Mouse (Mus musculus) midbrain, embryonic 15.5 days (tissue): Measurements from ENCODE around the gene Spata32. TPM values are rescaled to one million over a fixed set of nuclear protein-coding genes. Genes with fewer than 3 reads are reported as not detected.

Experiments used
- ATAC-seq: fragments of 200-750 bp; cut with Nextera tagmentation; replicated peaks from 2 replicates; pipeline ENCODE4 v1.8.0; 2017; ENCODE audit warnings: moderate TSS enrichment
- H3K27ac ChIP-seq: fragments of 300-500 bp; sonication (generic); 2 replicates; pipeline ENCODE4 v1.5.1; 2015; ENCODE audit warnings: mild to moderate bottlenecking, inconsistent platforms
- H3K27me3 ChIP-seq: fragments of 300-500 bp; sonication (generic); replicated peaks from 2 replicates; pipeline ENCODE4 v1.6.1; 2015; ENCODE audit warnings: inconsistent platforms
- H3K36me3 ChIP-seq: fragments of 300-500 bp; sonication (generic); replicated peaks from 2 replicates; pipeline ENCODE4 v1.6.1; 2015; ENCODE audit warnings: inconsistent platforms
- H3K4me1 ChIP-seq: fragments of 300-500 bp; sonication (generic); 2 replicates; pipeline ENCODE4 v1.6.1; 2015; ENCODE audit warnings: inconsistent platforms
- H3K4me2 ChIP-seq: fragments of 300-500 bp; sonication (generic); 2 replicates; pipeline ENCODE4 v1.6.1; 2015; ENCODE audit warnings: inconsistent platforms, mild to moderate bottlenecking, moderate library complexity
- H3K4me3 ChIP-seq: fragments of 300-500 bp; sonication (generic); 2 replicates; pipeline ENCODE4 v1.5.1; 2015; ENCODE audit warnings: mild to moderate bottlenecking, inconsistent platforms
- H3K9ac ChIP-seq: fragments of 300-500 bp; sonication (generic); 2 replicates; pipeline ENCODE4 v1.6.1; 2015; ENCODE audit warnings: mild to moderate bottlenecking, inconsistent platforms
- H3K9me3 ChIP-seq: fragments of 300-500 bp; sonication (generic); 2 replicates; pipeline ENCODE4 v1.6.1; 2016; ENCODE audit warnings: inconsistent platforms
- WGBS: fragments of 180-500 bp; shearing (Covaris S2); methylation state at CpG from one replicate; pipeline ENCODE4 v1.1.7; 2015; ENCODE audit warnings: mixed read lengths; 5-methylcytosine and 5-hydroxymethylcytosine counted together
- polyA plus RNA-seq: library from polyadenylated mRNA; unstranded; fragments of >200 nt; fragmentation: Nextera tagmentation; extraction: Ambion mirVana; gene quantifications from 2 replicates; pipeline ENCODE4 v1.2.1, GENCODE M21; 2015

Spata32 gene
- 0.66 and 0.71 TPM in 2 replicates for polyA plus RNA-seq

GRCm38 (mm10) chr11:103217790-103218516 is at the start of gene Spata32:
TSS of gene Spata32 (minus strand) at chr11:103218432.
- H3K27me3 ChIP-seq: 0 out of 2 replicates have a peak, but pooled peaks cover 2% of the 10 kb centered on the region
- WGBS: under 1% methylated on average over 45 of the region's 45 CpGs
- H3K9me3 ChIP-seq: no peaks in the 10 kb centered on the region
- ATAC-seq: peak; percentile 93
- H3K27ac ChIP-seq: peak within 1 kb of the TSS; percentile 66
- peak within 1 kb of the TSS; percentile 93 for H3K4me2 ChIP-seq
- peaks cover 4% of the 10 kb centered on the region; the same call in 1 of the 2 replicates for H3K4me1 ChIP-seq
- peak within 1 kb of the TSS; percentile 53 for H3K4me3 ChIP-seq
- H3K36me3 ChIP-seq: peaks cover 4% of the 10 kb centered on the region; the same call in 1 of the 2 replicates
- peak within 1 kb of the TSS; percentile 54 for H3K9ac ChIP-seq

- H3K4me2 ChIP-seq: peak within 1 kb of the TSS; percentile 72
- no peaks in the 10 kb centered on the region for H3K27me3 ChIP-seq
- peak; percentile 99 for ATAC-seq
- peak within 1 kb of the TSS; percentile 58 for H3K4me3 ChIP-seq
- no peaks in the 10 kb centered on the region for H3K36me3 ChIP-seq
- H3K4me1 ChIP-seq: peaks cover 52% of the 10 kb centered on the region
- WGBS: under 1% methylated on average over 55 of the region's 55 CpGs
- H3K27ac ChIP-seq: peak within 1 kb of the TSS; percentile 88
- no peaks in the 10 kb centered on the region for H3K9me3 ChIP-seq
- H3K9ac ChIP-seq: peak within 1 kb of the TSS; percentile 74
Measured at GRCm38 (mm10) chr11:103267346-103268219, 49.4 kb upstream of the Spata32 start, which contains the start of gene Map3k14. TSS of gene Map3k14 (minus strand) at chr11:103267472.

- peaks cover 58% of the 10 kb centered on the region for H3K4me1 ChIP-seq
- no peaks in the 10 kb centered on the region for H3K36me3 ChIP-seq
- peak overlapping the region; percentile 88 for H3K27ac ChIP-seq
- peak overlapping the region; percentile 58 for H3K4me3 ChIP-seq
- ATAC-seq: peak; percentile 79
- under 1% methylated on average over 41 of the region's 42 CpGs for WGBS
- H3K9me3 ChIP-seq: no peaks in the 10 kb centered on the region
- peak overlapping the region; percentile 74 for H3K9ac ChIP-seq
- H3K27me3 ChIP-seq: no peaks in the 10 kb centered on the region
- H3K4me2 ChIP-seq: peak overlapping the region; percentile 72
Measured at GRCm38 (mm10) chr11:103266729-103267345, 48.6 kb upstream of the Spata32 start.

GRCm38 (mm10) chr11:103265856-103266255 is 47.6 kb upstream of the Spata32 start:
- Histone ChIP-seq H3K4me1 (peaks cover 58% of the 10 kb centered on the region), H3K9ac (no peak overlapping the region)

GRCm38 (mm10) chr11:103265211-103265610 is 47.0 kb upstream of the Spata32 start:
- H3K4me2 ChIP-seq: peak overlapping the region; percentile 22; the same call in 1 of the 2 replicates
- H3K36me3 ChIP-seq: no peaks in the 10 kb centered on the region
- no peak overlapping the region for H3K27ac ChIP-seq
- no peak overlapping the region for H3K4me3 ChIP-seq
- H3K9me3 ChIP-seq: no peaks in the 10 kb centered on the region
- no peaks in the 10 kb centered on the region for H3K27me3 ChIP-seq
- 26% methylated on average over 7 of the region's 7 CpGs for WGBS
- peaks cover 58% of the 10 kb centered on the region for H3K4me1 ChIP-seq
- no peak overlapping the region for H3K9ac ChIP-seq
- no peak for ATAC-seq

More at GRCm38 (mm10) chr11:103265856-103266255, 47.6 kb upstream of the Spata32 start:
- no peaks in the 10 kb centered on the region for H3K9me3 ChIP-seq
- peak overlapping the region; percentile 72 for H3K4me2 ChIP-seq
- H3K27me3 ChIP-seq: no peaks in the 10 kb centered on the region
- ATAC-seq: no peak
- H3K36me3 ChIP-seq: no peaks in the 10 kb centered on the region
- no peak overlapping the region for H3K4me3 ChIP-seq
- no peak overlapping the region for H3K27ac ChIP-seq
- WGBS: 46% methylated on average over 2 of the region's 2 CpGs

- no peaks in the 10 kb centered on the region for H3K27me3 ChIP-seq
- H3K9me3 ChIP-seq: no peaks in the 10 kb centered on the region
- no peaks in the 10 kb centered on the region for H3K36me3 ChIP-seq
- 53% methylated on average over 20 of the region's 20 CpGs for WGBS
- H3K4me1 ChIP-seq: peaks cover 58% of the 10 kb centered on the region
- no peak for ATAC-seq
- peak overlapping the region; percentile 22 for H3K4me2 ChIP-seq
- no peak overlapping the region for H3K9ac ChIP-seq
- H3K27ac ChIP-seq: no peak overlapping the region
- no peak overlapping the region for H3K4me3 ChIP-seq
Measured at GRCm38 (mm10) chr11:103264427-103265005, 46.3 kb upstream of the Spata32 start.

GRCm38 (mm10) chr11:103263551-103263950 is 45.3 kb upstream of the Spata32 start:
- 21% methylated on average over 10 of the region's 10 CpGs for WGBS
- ATAC-seq: no peak
- Histone ChIP-seq H3K36me3 (no peaks in the 10 kb centered on the region), H3K9me3 (no peaks in the 10 kb centered on the region), H3K4me2 (peak overlapping the region; percentile 14), H3K27me3 (no peaks in the 10 kb centered on the region), H3K4me1 (peaks cover 62% of the 10 kb centered on the region), H3K27ac (peak overlapping the region; percentile 41; the same call in 1 of the 2 replicates), H3K4me3 (no peak overlapping the region), H3K9ac (no peak overlapping the region)

- H3K9ac ChIP-seq: peak overlapping the region; percentile 4; the same call in 1 of the 2 replicates
- no peak overlapping the region for H3K27ac ChIP-seq
- H3K4me1 ChIP-seq: peaks cover 53% of the 10 kb centered on the region
- ATAC-seq: no peak
- H3K27me3 ChIP-seq: no peaks in the 10 kb centered on the region
- 0 out of 2 replicates have a peak overlapping the region, but pooled peaks have one; percentile 14 for H3K4me2 ChIP-seq
- no peaks in the 10 kb centered on the region for H3K9me3 ChIP-seq
- no peak overlapping the region for H3K4me3 ChIP-seq
- H3K36me3 ChIP-seq: no peaks in the 10 kb centered on the region
- whole genome bisulfite sequencing: 65% methylated on average over 20 of the region's 20 CpGs
Measured at GRCm38 (mm10) chr11:103262412-103263267, 44.4 kb upstream of the Spata32 start.

GRCm38 (mm10) chr11:103261671-103262411 is 43.6 kb upstream of the Spata32 start:
- Histone ChIP-seq H3K27me3 (no peaks in the 10 kb centered on the region), H3K36me3 (no peaks in the 10 kb centered on the region), H3K4me1 (peaks cover 53% of the 10 kb centered on the region), H3K27ac (no peak overlapping the region), H3K9me3 (no peaks in the 10 kb centered on the region), H3K4me2 (no peak overlapping the region), H3K9ac (no peak overlapping the region; the same call in 1 of the 2 replicates), H3K4me3 (no peak overlapping the region)
- ATAC-seq: no peak
- WGBS: 85% methylated on average over 7 of the region's 7 CpGs

GRCm38 (mm10) chr11:103260515-103261192 is 42.4 kb upstream of the Spata32 start:
- WGBS: 89% methylated on average over 12 of the region's 12 CpGs
- H3K4me3 ChIP-seq: no peak overlapping the region
- H3K27ac ChIP-seq: no peak overlapping the region
- no peaks in the 10 kb centered on the region for H3K27me3 ChIP-seq
- H3K36me3 ChIP-seq: no peaks in the 10 kb centered on the region
- H3K4me2 ChIP-seq: no peak overlapping the region
- H3K9me3 ChIP-seq: no peaks in the 10 kb centered on the region
- H3K9ac ChIP-seq: no peak overlapping the region
- ATAC-seq: no peak
- peaks cover 42% of the 10 kb centered on the region for H3K4me1 ChIP-seq
